Mouse (Mus musculus): ENCODE results near the gene Alg3.

Alg3 gene

GRCm38 (mm10) chr16:20604705-20605104, 6.8 kb downstream of the Alg3 start:
- no peak for DNase-seq

GRCm38 (mm10) chr16:20600511-20600910, 11.0 kb downstream of the Alg3 start:
- no peak for DNase-seq

DNA sequence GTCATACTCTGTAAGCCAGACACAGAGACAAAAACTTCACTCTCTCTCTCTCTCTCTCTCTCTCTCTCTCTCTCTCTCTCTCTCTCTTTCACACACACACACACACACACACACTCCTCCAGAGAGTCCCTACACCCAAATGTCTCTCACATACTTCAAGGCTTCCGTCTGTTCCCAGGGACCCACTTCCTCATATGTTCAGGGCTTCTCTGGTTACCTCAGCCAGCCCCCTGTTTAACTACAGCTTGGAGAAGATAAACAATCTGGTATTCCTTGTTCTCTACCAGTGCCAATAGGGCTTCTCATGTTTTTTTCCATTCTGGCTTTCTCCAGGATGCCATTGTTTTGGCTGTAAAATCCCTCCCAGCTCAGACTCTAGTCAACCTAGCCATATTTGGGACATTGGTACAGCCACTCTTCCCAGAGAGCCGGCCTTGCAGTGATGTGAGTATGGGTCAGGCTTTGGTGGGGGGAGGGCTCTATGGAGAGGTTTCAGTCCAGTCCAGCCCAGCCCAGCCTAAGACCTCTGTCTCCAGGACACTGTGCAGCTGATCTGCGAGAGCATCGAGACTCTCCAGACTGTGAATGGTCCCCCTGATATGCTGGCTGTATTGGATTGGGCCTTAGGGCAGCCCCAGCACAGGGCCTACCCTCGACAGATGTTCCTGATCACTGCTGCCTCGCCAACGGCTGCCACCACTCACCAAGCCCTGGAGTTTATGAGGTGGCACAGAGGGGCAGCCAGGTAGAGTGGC, 14.7 kb downstream of the Alg3 start:
- no peak for DNase-seq

- no peak for DNase-seq
These were observed 15.8 kb downstream of the Alg3 start for GRCm38 (mm10) chr16:20595737-20596136.

GRCm38 (mm10) chr16:20595060-20595673, 16.4 kb downstream of the Alg3 start:
- no peak for DNase-seq

DNA sequence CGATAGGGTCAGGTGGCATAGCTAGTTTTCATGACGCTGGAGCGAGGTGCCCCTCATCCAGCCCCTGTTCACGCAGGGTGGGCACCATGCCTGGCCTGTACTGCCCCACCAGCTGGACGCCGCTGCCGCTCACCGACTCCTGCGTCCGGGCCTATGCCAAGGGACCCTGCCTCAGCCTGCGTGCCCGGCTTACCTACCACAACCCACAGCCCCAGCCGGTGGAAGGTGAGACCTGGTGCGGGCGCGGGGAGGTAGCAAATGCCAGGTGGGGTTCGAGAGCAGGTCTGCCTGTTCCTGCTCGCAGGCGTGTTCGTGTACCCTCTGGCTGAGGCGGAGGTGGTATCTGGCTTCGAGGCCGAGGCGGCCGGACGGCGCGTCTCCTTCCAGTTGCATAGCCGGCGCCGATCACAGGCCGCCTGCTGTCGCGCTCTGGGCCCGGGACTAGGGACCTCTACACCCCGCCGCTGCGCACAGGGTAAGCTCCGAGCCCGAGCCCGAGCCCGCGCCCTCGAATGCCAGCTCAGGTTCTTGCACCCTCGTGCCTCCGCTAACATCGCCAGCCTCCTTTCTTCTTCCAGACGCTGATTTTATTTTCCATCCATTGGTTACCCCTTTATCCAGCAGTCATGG, 20.3 kb downstream of the Alg3 start:
- DNase-seq: no peak

GRCm38 (mm10) chr16:20590680-20591038, 20.9 kb downstream of the Alg3 start:
- no peak for DNase-seq

- no peak for DNase-seq
These were observed 21.4 kb downstream of the Alg3 start for GRCm38 (mm10) chr16:20589939-20590679.

- DNase-seq: no peak
These were observed 22.1 kb downstream of the Alg3 start, which contains the start of gene Vwa5b2 for GRCm38 (mm10) chr16:20589366-20589938. Gene Vwa5b2 (plus strand): TSS chr16:20589471.

- no peak for DNase-seq
These were observed 46.5 kb downstream of the Alg3 start for GRCm38 (mm10) chr16:20565075-20565474.

GRCm38 (mm10) chr16:20557381-20557780, 54.2 kb downstream of the Alg3 start:
- no peak for DNase-seq
